Mouse (Mus musculus): ENCODE results near the gene Rictor. TPM values are rescaled to one million over a fixed set of nuclear protein-coding genes. Genes with fewer than 3 reads are reported as not detected.
"Not testable (repeated sequence)": the region's sequence is repeated elsewhere in the genome, so short reads cannot be mapped to it uniquely, and the experiment has no call there.

Rictor gene
- total RNA-seq, 2 experiments from 2014 or later: 23.5 to 27.0 TPM

GRCm38 (mm10) chr15:6733076-6733475 lies 24.9 kb downstream of the Rictor start:
- DNase-seq: peak; percentile 17

- no peak for DNase-seq
These were observed 31.0 kb downstream of the Rictor start for GRCm38 (mm10) chr15:6739180-6739579.

- DNase-seq: peak; percentile 40
These were observed 34.3 kb downstream of the Rictor start for GRCm38 (mm10) chr15:6742337-6743025.

- no peak for DNase-seq
These were observed 35.5 kb downstream of the Rictor start for GRCm38 (mm10) chr15:6743723-6744122.

GRCm38 (mm10) chr15:6746301-6746983 lies 38.3 kb downstream of the Rictor start:
- not testable (repeated sequence) for DNase-seq

- DNase-seq: no peak
These were observed 38.8 kb downstream of the Rictor start for GRCm38 (mm10) chr15:6747001-6747400.

- no peak for DNase-seq
These were observed 46.2 kb downstream of the Rictor start for GRCm38 (mm10) chr15:6754400-6754799.

- no peak for DNase-seq
These were observed 64.1 kb downstream of the Rictor start for GRCm38 (mm10) chr15:6772265-6772664.

GRCm38 (mm10) chr15:6786212-6786611 lies 78.0 kb downstream of the Rictor start:
- no peak for DNase-seq

- DNase-seq: no peak
These were observed 79.1 kb downstream of the Rictor start for GRCm38 (mm10) chr15:6787236-6787635.

GRCm38 (mm10) chr15:6790011-6790410 lies 81.8 kb downstream of the Rictor start:
- DNase-seq: no peak

- DNase-seq: no peak
These were observed 83.5 kb downstream of the Rictor start for GRCm38 (mm10) chr15:6791648-6792047.

GRCm38 (mm10) chr15:6792846-6793245 lies 84.7 kb downstream of the Rictor start:
- no peak for DNase-seq

GRCm38 (mm10) chr15:6801212-6801611 lies 93.0 kb downstream of the Rictor start:
- DNase-seq: not testable (repeated sequence)

- DNase-seq: no peak
These were observed 107.6 kb downstream of the Rictor start for GRCm38 (mm10) chr15:6815807-6816206.

GRCm38 (mm10) chr15:6840199-6840598 lies 132.0 kb downstream of the Rictor start:
- DNase-seq: no peak

- DNase-seq: peak; percentile 25
These were observed 141.7 kb downstream of the Rictor start for GRCm38 (mm10) chr15:6849851-6850250.

Other genes starting within 250 kb of the Rictor start
- 10 to 100 TPM; 34.7 to 43.9 TPM for gene Fyb, start 185.5 kb upstream of the Rictor start, total RNA-seq (2021)
- 1 to 10 TPM; 7.0 to 7.5 TPM for gene Osmr, start 166.6 kb downstream of the Rictor start, total RNA-seq (2021)

Data from adrenal gland, postnatal 10 days (tissue).